Mouse (Mus musculus) heart, embryonic 13.5 days (tissue): Measurements from ENCODE around the gene Hist1h1c. TPM values are rescaled to one million over a fixed set of nuclear protein-coding genes. Genes with fewer than 3 reads are reported as not detected.

Experiments
- microRNA-seq: library from miRNA; unstranded; fragments of <30 nt; microRNA quantifications from one replicate; pipeline ENCODE4, GENCODE M21; 2016
- polyA plus RNA-seq: library from polyadenylated mRNA; unstranded; fragments of >200 nt; fragmentation: Nextera tagmentation; extraction: Ambion mirVana; gene quantifications from 2 replicates; pipeline ENCODE4 v1.2.1, GENCODE M21; 2015

The Hist1h1c gene
- polyA plus RNA-seq, 1 experiment from 2014 or later, result 31.2 TPM

Small RNA genes within 50 kb of the gene (microRNA-seq; reads per million reads assigned to microRNA genes)
- not detected for gene Gm44314
- gene Gm44484, result not detected

Other genes with a start within 250 kb of the Hist1h1c start
- 0.45 and 0.82 TPM in 2 replicates for gene Btn2a2, start 250.0 kb upstream of the Hist1h1c start, polyA plus RNA-seq
- gene Hist1h4h, start 207.8 kb upstream of the Hist1h1c start, polyA plus RNA-seq, result 6.3 and 7.2 TPM in 2 replicates
- gene Hist1h2af, start 204.9 kb upstream of the Hist1h1c start, polyA plus RNA-seq, result 2.0 and 3.0 TPM in 2 replicates
- gene Hist1h3g, start 203.4 kb upstream of the Hist1h1c start, polyA plus RNA-seq, result 4.1 and 5.5 TPM in 2 replicates
- 0.32 and 0.52 TPM in 2 replicates for gene Hist1h2bh, start 195.4 kb upstream of the Hist1h1c start, polyA plus RNA-seq
- 0.28 and 0.48 TPM in 2 replicates for gene Hist1h3f, start 194.8 kb upstream of the Hist1h1c start, polyA plus RNA-seq
- gene Hist1h4f, start 187.2 kb upstream of the Hist1h1c start, polyA plus RNA-seq, result not detected in 2 replicates
- 0.23 and 0.29 TPM in 2 replicates for gene Hist1h1d, start 185.5 kb upstream of the Hist1h1c start, polyA plus RNA-seq
- gene Hist1h3e, start 176.4 kb upstream of the Hist1h1c start, polyA plus RNA-seq, result 1.5 and 2.2 TPM in 2 replicates
- gene Hist1h2ae, start 167.6 kb upstream of the Hist1h1c start, polyA plus RNA-seq, result 33.5 and 42.7 TPM in 2 replicates
- 3.9 and 4.2 TPM in 2 replicates for gene Hist1h2bg, start 167.4 kb upstream of the Hist1h1c start, polyA plus RNA-seq
- gene Hist1h2bf, start 164.6 kb upstream of the Hist1h1c start, polyA plus RNA-seq, result 1.6 and 3.0 TPM in 2 replicates
- 0.60 and 0.84 TPM in 2 replicates for gene Hist1h2ad, start 164.4 kb upstream of the Hist1h1c start, polyA plus RNA-seq
- 2.4 TPM in 2 replicates for gene Hist1h3d, start 163.0 kb upstream of the Hist1h1c start, polyA plus RNA-seq
- gene Hist1h4d, start 157.2 kb upstream of the Hist1h1c start, polyA plus RNA-seq, result 54.8 and 60.0 TPM in 2 replicates
- 1.3 and 1.5 TPM in 2 replicates for gene Hist1h2be, start 117.7 kb upstream of the Hist1h1c start, polyA plus RNA-seq
- gene Hist1h1e, start 116.2 kb upstream of the Hist1h1c start, polyA plus RNA-seq, result 11.0 and 12.2 TPM in 2 replicates
- gene Hist1h2ac, start 54.9 kb upstream of the Hist1h1c start, polyA plus RNA-seq, result 0.59 and 0.68 TPM in 2 replicates
- 50.1 and 54.5 TPM in 2 replicates for gene Hist1h2bc, start 54.6 kb upstream of the Hist1h1c start, polyA plus RNA-seq
- gene Hist1h1t, start 43.0 kb upstream of the Hist1h1c start, polyA plus RNA-seq, result not detected in 2 replicates
- gene Hist1h4c, start 40.4 kb upstream of the Hist1h1c start, polyA plus RNA-seq, result 2.4 and 3.7 TPM in 2 replicates
- 10.3 and 10.7 TPM in 2 replicates for gene Hfe, start 28.0 kb upstream of the Hist1h1c start, polyA plus RNA-seq
- gene Hist1h3c, start 6.8 kb downstream of the Hist1h1c start, polyA plus RNA-seq, result 2.7 and 3.8 TPM in 2 replicates
- gene Hist1h2bb, start 7.9 kb downstream of the Hist1h1c start, polyA plus RNA-seq, result 1.6 and 2.2 TPM in 2 replicates
- 20.1 and 20.3 TPM in 2 replicates for gene Hist1h2ab, start 12.3 kb downstream of the Hist1h1c start, polyA plus RNA-seq
- gene Hist1h3b, start 13.5 kb downstream of the Hist1h1c start, polyA plus RNA-seq, result 5.5 and 6.3 TPM in 2 replicates
- gene Hist1h4b, start 18.2 kb downstream of the Hist1h1c start, polyA plus RNA-seq, result 2.3 and 2.8 TPM in 2 replicates
- gene Hist1h4a, start 22.4 kb downstream of the Hist1h1c start, polyA plus RNA-seq, result not detected in 2 replicates
- 1.9 and 3.5 TPM in 2 replicates for gene Hist1h3a, start 23.6 kb downstream of the Hist1h1c start, polyA plus RNA-seq
- gene Hist1h1a, start 24.9 kb downstream of the Hist1h1c start, polyA plus RNA-seq, result 1.5 and 1.6 TPM in 2 replicates
- gene Trim38, start 31.1 kb downstream of the Hist1h1c start, polyA plus RNA-seq, result 0.09 and 0.20 TPM in 2 replicates
- 0.05 TPM in 1 of 2 replicates, not detected in the other for gene Slc17a2, start 68.2 kb downstream of the Hist1h1c start, polyA plus RNA-seq
- 0.08 TPM in 1 of 2 replicates, not detected in the other for gene Slc17a3, start 100.6 kb downstream of the Hist1h1c start, polyA plus RNA-seq
- not detected in 2 replicates for gene Slc17a1, start 128.9 kb downstream of the Hist1h1c start, polyA plus RNA-seq
- not detected in 2 replicates for gene Slc17a4, start 176.2 kb downstream of the Hist1h1c start, polyA plus RNA-seq
- gene Hist1h2ba, start 195.3 kb downstream of the Hist1h1c start, polyA plus RNA-seq, result not detected in 2 replicates
- gene Hist1h2aa, start 195.7 kb downstream of the Hist1h1c start, polyA plus RNA-seq, result not detected in 2 replicates